Comparison of ENCODE assay signal across 9 mouse cellular contexts in the genomic region with DNA sequence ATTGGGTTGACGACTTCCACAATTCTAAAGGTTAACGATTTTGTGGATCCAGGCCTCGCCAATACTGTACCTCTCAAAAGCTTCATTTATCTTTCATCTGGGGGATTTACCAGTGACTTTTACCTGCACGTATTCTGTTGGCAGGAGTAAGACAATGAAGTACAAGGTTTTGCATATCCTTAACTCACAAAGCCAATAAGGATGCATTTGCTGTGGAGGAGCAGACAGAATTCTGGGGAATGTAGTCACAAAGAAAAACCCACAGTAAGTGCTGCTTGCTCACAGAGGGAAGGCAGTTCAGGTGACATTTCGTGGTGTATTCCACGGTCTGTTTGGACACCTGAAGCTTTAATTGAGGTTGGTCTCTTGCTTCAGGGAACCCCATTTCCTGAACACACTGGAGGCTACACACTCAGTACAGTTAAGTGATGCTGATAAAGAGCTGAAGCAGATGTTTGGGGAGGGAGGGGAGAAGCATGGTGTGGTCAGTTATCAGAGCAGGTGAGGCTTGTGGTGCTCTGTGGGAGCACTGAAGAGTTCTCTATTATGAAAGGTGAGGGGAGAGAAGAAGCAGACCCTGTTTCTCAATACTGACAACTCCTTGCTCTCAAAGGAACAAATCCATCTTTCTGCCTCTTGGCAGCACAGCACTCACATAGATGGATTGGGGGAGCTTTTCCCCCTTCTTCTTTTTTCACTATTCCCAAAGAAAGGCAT.
DNase-seq lines count a peak whose midpoint lies in the region; ATAC-seq and TF ChIP-seq lines count a peak whose summit lies in the region.
"Had no signal": no experiment of that assay in that cellular context is flagged by ENCODE, and none has a peak within 500 bp of the region (broad histone marks: within the 10 kb centered on the region; RNA-seq: fewer than 3 reads in every experiment).

No protein-coding gene starts in this region.

- no peaks in the 10 kb centered on the region for H3K27me3 ChIP-seq in intestine, embryonic 14.5 days (replicated peaks; ENCODE audit: control insufficient read depth, insufficient read depth, low read length)
- no peaks in the 10 kb centered on the region for H3K27me3 ChIP-seq in intestine, postnatal 0 days (replicated peaks; ENCODE audit: control insufficient read depth, insufficient read depth, low read length)
- no peaks in the 10 kb centered on the region for H3K27me3 ChIP-seq in forebrain, embryonic 14.5 days (replicated peaks; ENCODE audit: control insufficient read depth, insufficient read depth, low read length)
- H3K27me3 ChIP-seq in limb, embryonic 12.5 days: no peaks in the 10 kb centered on the region
- H3K27me3 ChIP-seq: CH12.LX had no signal

- intact Hi-C loops in left cerebral cortex, postnatal 4 days (cut with DNase I): no loop called here

- ATAC-seq in intestine, embryonic 14.5 days (replicated peaks; ENCODE audit: low FRiP score, low TSS enrichment, low read depth): peak; percentile 8; the same call in 1 of the 2 replicates
- no peak for ATAC-seq in intestine, postnatal 0 days
- ATAC-seq in forebrain, embryonic 14.5 days: no peak; the same call in 1 of the 2 replicates
- ATAC-seq in limb, embryonic 12.5 days (ENCODE audit: insufficient number of reproducible peaks, insufficient read depth, low FRiP score, low TSS enrichment, low read depth): peak; percentile 85

- H3K4me2 ChIP-seq in intestine, embryonic 14.5 days (ENCODE audit: low read length): no peak overlapping the region
- no peak overlapping the region for H3K4me2 ChIP-seq in intestine, postnatal 0 days (replicated peaks; ENCODE audit: low read depth)
- H3K4me2 ChIP-seq in forebrain, embryonic 14.5 days (ENCODE audit: low read length): no peak overlapping the region
- H3K4me2 ChIP-seq in limb, embryonic 12.5 days: no peak overlapping the region

- no peak for DNase-seq in intestine, embryonic 14.5 days (ENCODE audit: low spot score)
- peak; percentile 57 for DNase-seq in ZHBTc4 (ENCODE audit: low read depth, low spot score)
- DNase-seq in forebrain, embryonic 14.5 days (ENCODE audit: low spot score): no peak
- no peak for DNase-seq in gastrocnemius, postnatal 25 days
- no peak for DNase-seq in left cerebral cortex, postnatal 4 days
- no peak for DNase-seq in cerebellum, adult 11 months

- H3K4me3 ChIP-seq in intestine, embryonic 14.5 days (ENCODE audit: low read depth, low read length): no peak overlapping the region
- no peak overlapping the region for H3K4me3 ChIP-seq in intestine, postnatal 0 days (ENCODE audit: low read depth, low read length)
- no peak overlapping the region for H3K4me3 ChIP-seq in forebrain, embryonic 14.5 days (ENCODE audit: low read depth, low read length)
- H3K4me3 ChIP-seq in limb, embryonic 12.5 days (replicated peaks): no peak overlapping the region

- H3K9ac ChIP-seq in intestine, embryonic 14.5 days (ENCODE audit: low read length): no peak overlapping the region
- H3K9ac ChIP-seq in intestine, postnatal 0 days (ENCODE audit: low read depth, low read length): no peak overlapping the region
- no peak overlapping the region for H3K9ac ChIP-seq in forebrain, embryonic 14.5 days (ENCODE audit: low read length)
- H3K9ac ChIP-seq in limb, embryonic 12.5 days (replicated peaks): no peak overlapping the region

- 73% methylated on average over 6 of the region's 6 CpGs for WGBS in intestine, embryonic 14.5 days
- 72% methylated on average over 6 of the region's 6 CpGs for WGBS in intestine, postnatal 0 days
- WGBS in forebrain, embryonic 14.5 days: 77% methylated on average over 6 of the region's 6 CpGs
- 65% methylated on average over 6 of the region's 6 CpGs for whole genome bisulfite sequencing in limb, embryonic 12.5 days

- H3K4me1 ChIP-seq in intestine, embryonic 14.5 days (replicated peaks; ENCODE audit: control insufficient read depth, insufficient read depth, low read length): peaks cover 14% of the 10 kb centered on the region; the same call in 1 of the 2 replicates
- no peaks in the 10 kb centered on the region for H3K4me1 ChIP-seq in intestine, postnatal 0 days (replicated peaks; ENCODE audit: control insufficient read depth, insufficient read depth, low read length)
- H3K4me1 ChIP-seq in forebrain, embryonic 14.5 days (ENCODE audit: control insufficient read depth, insufficient read depth, low read length): peaks cover 10% of the 10 kb centered on the region; the same call in 1 of the 2 replicates
- peaks cover 30% of the 10 kb centered on the region for H3K4me1 ChIP-seq in limb, embryonic 12.5 days (replicated peaks)

- no peaks in the 10 kb centered on the region for H3K36me3 ChIP-seq in intestine, embryonic 14.5 days (ENCODE audit: control insufficient read depth, insufficient read depth, low read length)
- no peaks in the 10 kb centered on the region for H3K36me3 ChIP-seq in intestine, postnatal 0 days (ENCODE audit: control insufficient read depth, insufficient read depth)
- H3K36me3 ChIP-seq in forebrain, embryonic 14.5 days (ENCODE audit: control insufficient read depth, insufficient read depth, low read length): no peaks in the 10 kb centered on the region
- H3K36me3 ChIP-seq in limb, embryonic 12.5 days: no peaks in the 10 kb centered on the region

- TF ChIP-seq CTCF in intestine, postnatal 0 days (IDR thresholded peaks at IDR 0.05; ENCODE audit: low read depth): no peak

- 0 out of 2 replicates have a peak, but pooled peaks cover 5% of the 10 kb centered on the region for H3K9me3 ChIP-seq in intestine, embryonic 14.5 days (ENCODE audit: control insufficient read depth, low read length)
- H3K9me3 ChIP-seq in intestine, postnatal 0 days (ENCODE audit: control insufficient read depth): no peaks in the 10 kb centered on the region
- H3K9me3 ChIP-seq in forebrain, embryonic 14.5 days (replicated peaks; ENCODE audit: control insufficient read depth, low read length): no peaks in the 10 kb centered on the region
- H3K9me3 ChIP-seq in limb, embryonic 12.5 days: no peaks in the 10 kb centered on the region; the same call in 1 of the 2 replicates

- H3K27ac ChIP-seq in intestine, embryonic 14.5 days (ENCODE audit: low read depth): peak overlapping the region; percentile 74
- no peak overlapping the region for H3K27ac ChIP-seq in intestine, postnatal 0 days (ENCODE audit: low read depth, low read length)
- H3K27ac ChIP-seq in forebrain, embryonic 14.5 days (ENCODE audit: low read depth, low read length): peak overlapping the region; percentile 65
- H3K27ac ChIP-seq in limb, embryonic 12.5 days: peak overlapping the region; percentile 93

Comparison
In these comparisons a context has a peak if more than half of its experiments do, and no peak if none do; other contexts are left out.
1. ATAC-seq: peak in intestine, embryonic 14.5 days (single experiment) and limb, embryonic 12.5 days (single experiment); none in intestine, postnatal 0 days (single experiment) and forebrain, embryonic 14.5 days (single experiment).